Mouse (Mus musculus) ES-E14 (cell line): ENCODE results near the gene Fscn1. TPM values are rescaled to one million over a fixed set of nuclear protein-coding genes. Genes with fewer than 3 reads are reported as not detected.

ENCODE experiments used
- DNase-seq: peaks from one replicate; pipeline ENCODE4 v3.0.0-alpha.2; 2013; ENCODE audit warnings: low read depth, low spot score
- H3K27ac ChIP-seq: 2 replicates; pipeline ENCODE4 v1.5.1; 2012; ENCODE audit warnings: low read depth, mild to moderate bottlenecking, low read length, moderate library complexity, mixed read lengths; ENCODE audit not compliant: poor library complexity, insufficient read depth, severe bottlenecking
- H3K36me3 ChIP-seq: 2 replicates; pipeline ENCODE4 v1.6.1; 2012; ENCODE audit warnings: mild to moderate bottlenecking, low read length, moderate library complexity, mixed read lengths; ENCODE audit not compliant: control insufficient read depth, poor library complexity, insufficient read depth, severe bottlenecking
- H3K4me1 ChIP-seq, 2 experiments: fragments of 150-350 bp in 1 of 2; sonication (generic) in 1 of 2; 2 replicates each; pipeline ENCODE4 v1.6.1; 2012; ENCODE audit warnings: low read length in 2 of 2, mild to moderate bottlenecking in 1 of 2, mixed read lengths in 1 of 2; ENCODE audit not compliant: control insufficient read depth in 2 of 2, insufficient read depth in 2 of 2, poor library complexity in 1 of 2
- H3K4me3 ChIP-seq, 2 experiments: fragments of 150-350 bp in 1 of 2; sonication (generic) in 1 of 2; 2 replicates each; pipeline ENCODE4 v1.5.1; 2012; ENCODE audit warnings: low read length in 2 of 2, low read depth in 1 of 2, mild to moderate bottlenecking in 1 of 2, mixed read lengths in 1 of 2; ENCODE audit not compliant: insufficient read depth in 1 of 2, poor library complexity in 1 of 2, severe bottlenecking in 1 of 2
- H3K9ac ChIP-seq: 2 replicates; pipeline ENCODE4 v1.6.1; 2012; ENCODE audit warnings: low read depth, mild to moderate bottlenecking, low read length, mixed read lengths; ENCODE audit not compliant: poor library complexity, insufficient read depth, severe bottlenecking
- H3K9me3 ChIP-seq: fragments of 150-350 bp; sonication (generic); 2 replicates; pipeline ENCODE4 v1.6.1; 2012; ENCODE audit warnings: low read depth, mild to moderate bottlenecking, low read length; ENCODE audit not compliant: control insufficient read depth, insufficient read depth
- CHD2 ChIP-seq: IDR thresholded peaks from 2 replicates; pipeline ENCODE4 v1.6.1; 2014; ENCODE audit warnings: mild to moderate bottlenecking, low read depth, low read length, inconsistent platforms
- HCFC1 ChIP-seq: IDR thresholded peaks from 2 replicates; pipeline ENCODE4 v1.6.1; 2012; ENCODE audit warnings: low read length, inconsistent platforms, borderline replicate concordance; ENCODE audit not compliant: insufficient read depth
- MAFK ChIP-seq: IDR thresholded peaks from 2 replicates; pipeline ENCODE4 v1.6.1; 2014; ENCODE audit warnings: mild to moderate bottlenecking, low read depth, low read length, inconsistent platforms; ENCODE audit not compliant: insufficient read depth
- ZC3H11A ChIP-seq: IDR thresholded peaks from 2 replicates; pipeline ENCODE4 v1.6.1; 2012; ENCODE audit warnings: low read depth, mild to moderate bottlenecking, inconsistent platforms, low read length, borderline replicate concordance
- ZNF384 ChIP-seq: IDR thresholded peaks from 2 replicates; pipeline ENCODE4 v1.6.1; 2012; ENCODE audit warnings: low read depth, low read length, inconsistent platforms
- in situ Hi-C, 2 experiments: fragments of 600-800 bp; cut with MboI; formaldehyde crosslinking; loops; one replicate each; pipeline ENCODE4 v1.15.1; 2025; ENCODE audit warnings: low sequenced_read_pairs in 2 of 2, inconsistent platforms in 1 of 2; ENCODE audit not compliant: unreplicated experiment in 2 of 2
- total RNA-seq: library from RNA; depleted of rRNA; stranded (reverse); fragments of 300-350 nt; gene quantifications from 2 replicates; pipeline ENCODE4 v1.2.3, GENCODE M21; 2012

The Fscn1 gene
- total RNA-seq, 1 experiment, result 310 TPM

DNA sequence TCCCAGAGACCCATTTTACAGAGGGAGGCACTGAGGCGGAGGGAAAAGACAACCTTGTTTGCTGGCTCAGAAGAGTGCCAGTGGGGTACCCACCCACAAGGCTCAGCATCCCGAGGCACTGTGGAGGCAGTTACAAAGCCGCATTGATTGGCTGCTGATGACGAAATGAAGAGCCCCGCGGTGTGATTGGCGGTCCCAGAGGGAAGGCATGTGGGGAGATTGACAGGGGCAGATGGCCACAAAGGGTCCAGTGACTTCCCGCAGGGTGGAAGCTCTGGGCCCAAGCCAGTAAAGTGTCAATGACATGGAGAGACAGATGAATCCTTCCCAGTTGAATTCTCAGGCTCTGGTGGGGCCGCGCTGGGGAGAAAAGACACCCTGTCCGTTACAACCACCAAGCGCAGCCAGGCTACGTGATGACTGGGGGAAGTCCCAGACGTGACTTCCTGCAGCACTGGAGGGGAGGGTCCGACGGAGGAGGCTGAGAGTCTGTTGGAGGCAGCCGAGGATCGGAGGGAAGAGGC lies 14.5 kb downstream of the Fscn1 start:
- H3K27ac ChIP-seq, result no peak overlapping the region
- TF ChIP-seq MAFK (no peak), ZNF384 (no peak), ZC3H11A (no peak), CHD2 (no peak), HCFC1 (no peak)
- DNase-seq, result no peak
- peaks cover 1 to 20% of the 10 kb centered on the region in 2 experiments; a peak in 2 of 4 replicates for H3K4me1 ChIP-seq
- H3K4me3 ChIP-seq, result no peak overlapping the region
- H3K9ac ChIP-seq, result no peak overlapping the region
- no peaks in the 10 kb centered on the region for H3K9me3 ChIP-seq
- in situ Hi-C loops, result no loop called here
- peaks cover 24% of the 10 kb centered on the region for H3K36me3 ChIP-seq

DNA sequence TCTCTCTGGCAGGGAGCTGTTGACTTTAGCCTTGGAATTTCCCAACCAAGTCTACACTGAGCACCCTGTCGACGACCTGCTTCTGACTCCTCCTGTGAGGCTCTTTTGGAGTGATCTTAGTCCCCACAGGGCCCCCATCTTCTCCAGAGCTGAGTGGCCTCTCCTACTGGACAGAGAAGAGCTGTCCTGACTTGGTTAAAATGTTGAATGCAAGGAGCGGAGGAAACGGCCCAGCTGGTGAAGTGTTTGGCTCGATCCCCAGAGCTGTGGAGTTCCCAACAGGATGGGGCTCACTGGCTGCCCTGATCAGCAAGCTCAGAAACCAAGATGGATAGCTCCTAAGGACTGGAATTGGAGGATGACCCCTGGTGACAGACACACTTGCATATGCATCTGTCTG lies 16.4 kb downstream of the Fscn1 start:
- peaks cover 0 to 12% of the 10 kb centered on the region in 2 experiments; a peak in 2 of 4 replicates for H3K4me1 ChIP-seq

DNA sequence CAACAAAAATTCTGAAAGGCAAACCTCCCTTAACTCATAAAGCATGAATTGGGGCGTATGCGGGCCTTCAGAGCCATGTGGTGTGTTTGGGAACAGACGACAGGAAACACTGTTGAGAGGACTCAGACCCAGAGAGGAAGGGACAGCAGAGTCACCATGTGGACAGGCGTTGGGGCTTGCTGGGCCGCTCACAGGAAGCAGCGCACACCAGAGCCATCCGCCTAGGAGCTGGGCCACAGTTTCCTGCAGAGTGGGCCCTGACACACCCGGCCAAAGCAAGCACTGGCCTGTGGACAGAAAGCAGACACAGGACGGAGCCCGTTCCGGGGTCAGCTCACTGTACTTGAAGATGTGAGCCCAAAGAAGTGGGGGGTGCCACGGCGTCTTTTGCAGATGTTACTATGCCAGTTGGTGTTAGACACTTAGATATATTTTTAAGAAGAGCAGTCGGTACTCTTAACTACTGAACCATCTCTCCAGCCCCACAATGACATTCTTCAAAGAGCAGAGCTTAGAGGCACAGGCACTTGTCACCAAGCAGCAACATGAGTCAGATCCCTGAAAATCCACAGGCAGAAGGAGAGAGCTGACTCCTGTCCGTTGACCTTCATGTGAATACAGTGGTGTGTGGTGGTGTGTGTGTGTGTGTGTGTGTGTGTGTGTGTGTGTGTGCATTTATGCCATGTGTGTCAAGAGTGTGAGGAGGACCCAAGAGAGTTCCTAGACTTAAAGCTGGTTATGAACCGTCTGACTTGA lies 22.1 kb downstream of the Fscn1 start:
- in situ Hi-C loops, result no loop called here
- DNase-seq, result no peak
- Histone ChIP-seq H3K4me1 (peaks cover 0 to 2% of the 10 kb centered on the region in 2 experiments; a peak in 1 of 4 replicates), H3K9ac (no peak overlapping the region), H3K9me3 (no peaks in the 10 kb centered on the region), H3K27ac (no peak overlapping the region), H3K36me3 (no peaks in the 10 kb centered on the region), H3K4me3 (no peak overlapping the region)
- no peak for TF ChIP-seq ZNF384
- no peak for TF ChIP-seq MAFK
- TF ChIP-seq CHD2, result no peak
- TF ChIP-seq ZC3H11A, result no peak
- no peak for TF ChIP-seq HCFC1

More for the DNA sequence above, 16.4 kb downstream of the Fscn1 start:
- TF ChIP-seq ZC3H11A, result no peak
- no peak for TF ChIP-seq MAFK
- TF ChIP-seq ZNF384, result no peak
- no peak for TF ChIP-seq CHD2
- TF ChIP-seq HCFC1, result no peak
- DNase-seq, result no peak
- H3K36me3 ChIP-seq, result peaks cover 7% of the 10 kb centered on the region
- in situ Hi-C loops, result no loop called here
- no peaks in the 10 kb centered on the region for H3K9me3 ChIP-seq
- no peak overlapping the region for H3K4me3 ChIP-seq
- H3K27ac ChIP-seq, result no peak overlapping the region
- no peak overlapping the region for H3K9ac ChIP-seq

DNA sequence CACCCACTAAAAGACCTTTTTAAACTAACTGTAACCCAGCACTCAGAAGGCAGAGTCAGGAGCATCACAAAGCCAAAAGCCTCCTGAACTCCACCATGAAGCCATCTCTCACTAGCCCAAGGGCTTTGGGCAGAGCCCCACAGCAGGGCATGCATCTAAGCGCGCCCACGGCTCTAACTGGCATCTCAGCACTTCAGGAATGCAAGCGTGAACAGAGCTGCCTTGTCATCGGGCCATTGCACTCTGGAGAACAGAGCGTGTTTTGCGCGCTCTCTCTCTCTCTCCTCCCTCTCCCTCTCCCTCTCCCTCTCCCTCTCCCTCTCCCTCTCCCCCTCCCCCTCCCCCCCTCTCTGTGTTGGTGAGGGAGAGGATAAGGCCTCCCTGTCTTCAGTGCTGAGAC lies 23.0 kb downstream of the Fscn1 start:
- no peak for TF ChIP-seq ZC3H11A
- no peak for TF ChIP-seq MAFK
- TF ChIP-seq CHD2, result no peak
- TF ChIP-seq ZNF384, result no peak
- no peak for TF ChIP-seq HCFC1
- H3K36me3 ChIP-seq, result no peaks in the 10 kb centered on the region
- no peak for DNase-seq
- no peak overlapping the region for H3K4me3 ChIP-seq
- peaks cover 0 to 2% of the 10 kb centered on the region in 2 experiments; a peak in 1 of 4 replicates for H3K4me1 ChIP-seq
- no peak overlapping the region for H3K27ac ChIP-seq
- H3K9me3 ChIP-seq, result no peaks in the 10 kb centered on the region
- H3K9ac ChIP-seq, result no peak overlapping the region
- in situ Hi-C loops, result no loop called here
